31 mouse cellular contexts compared by ENCODE assay signal in the genomic region with DNA sequence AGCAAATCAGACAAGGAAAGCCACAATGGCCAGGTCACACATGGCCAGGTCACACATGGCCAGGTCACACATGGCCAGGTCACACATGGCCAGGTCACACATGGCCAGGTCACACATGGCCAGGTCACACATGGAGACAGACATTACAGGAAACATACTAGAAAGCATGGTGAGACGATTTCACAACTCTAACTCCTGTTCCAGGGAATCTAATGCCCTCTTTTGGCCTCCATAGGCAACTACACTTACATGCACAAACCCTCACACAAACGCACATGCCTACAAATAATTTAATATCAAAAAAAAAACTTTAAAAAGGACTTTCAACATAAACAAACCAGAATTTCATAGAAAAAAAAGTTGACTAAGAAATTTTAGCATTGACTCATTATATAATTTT. TPM values are rescaled to one million over a fixed set of nuclear protein-coding genes. Genes with fewer than 3 reads are reported as not detected.
DNase-seq lines count a peak whose midpoint lies in the region; ATAC-seq and TF ChIP-seq lines count a peak whose summit lies in the region.
"Had no signal": no experiment of that assay in that cellular context is flagged by ENCODE, and none has a peak within 500 bp of the region (broad histone marks: within the 10 kb centered on the region; RNA-seq: fewer than 3 reads in every experiment).

No protein-coding gene starts in this region.

- no peak overlapping the region for H3K9ac ChIP-seq in kidney, postnatal 0 days (ENCODE audit: low read depth, low read length)
- H3K9ac ChIP-seq: heart, embryonic 15.5 days; hindbrain, embryonic 13.5 days; kidney, embryonic 15.5 days; limb, embryonic 15.5 days; liver, embryonic 14.5 days; lung, embryonic 15.5 days; midbrain, embryonic 12.5 days; neural tube, embryonic 12.5 days had no signal

- H3K27ac ChIP-seq in kidney, postnatal 0 days: no peak overlapping the region
- H3K27ac ChIP-seq in kidney, adult 2 months (ENCODE audit: insufficient read depth, low read depth, low read length): no peak overlapping the region
- H3K27ac ChIP-seq: heart, embryonic 10.5 days; heart, embryonic 15.5 days; hindbrain, embryonic 13.5 days; kidney, embryonic 15.5 days; limb, embryonic 10.5 days; limb, embryonic 15.5 days; liver, embryonic 14.5 days; lung, embryonic 15.5 days; midbrain, embryonic 12.5 days; neural tube, embryonic 12.5 days had no signal

- no peaks in the 10 kb centered on the region for H3K4me1 ChIP-seq in kidney, postnatal 0 days (replicated peaks; ENCODE audit: insufficient read depth, low read length)
- H3K4me1 ChIP-seq in kidney, adult 2 months (ENCODE audit: control insufficient read depth, insufficient read depth, low read length): no peaks in the 10 kb centered on the region
- no peaks in the 10 kb centered on the region for H3K4me1 ChIP-seq in G1E (ENCODE audit: insufficient read depth, low read depth, low read length)
- H3K4me1 ChIP-seq: heart, embryonic 10.5 days; heart, embryonic 15.5 days; limb, embryonic 15.5 days; lung, embryonic 15.5 days had no signal

- no peaks in the 10 kb centered on the region for H3K9me3 ChIP-seq in kidney, postnatal 0 days (replicated peaks; ENCODE audit: low read length)
- H3K9me3 ChIP-seq in G1E (replicated peaks): no peaks in the 10 kb centered on the region
- H3K9me3 ChIP-seq: heart, embryonic 10.5 days; heart, embryonic 15.5 days; hindbrain, embryonic 13.5 days; kidney, embryonic 15.5 days; limb, embryonic 10.5 days; limb, embryonic 15.5 days; lung, embryonic 15.5 days; midbrain, embryonic 12.5 days; neural tube, embryonic 12.5 days had no signal

- H3K27me3 ChIP-seq in kidney, postnatal 0 days (ENCODE audit: insufficient read depth, low read length): no peaks in the 10 kb centered on the region
- H3K27me3 ChIP-seq in kidney, adult 2 months (replicated peaks; ENCODE audit: control insufficient read depth, insufficient read depth, low read length): no peaks in the 10 kb centered on the region
- H3K27me3 ChIP-seq in G1E (ENCODE audit: insufficient read depth, low read length): no peaks in the 10 kb centered on the region
- no peaks in the 10 kb centered on the region for H3K27me3 ChIP-seq in splenic B cell, adult 2 months (ENCODE audit: control insufficient read depth, insufficient read depth, low read length, poor library complexity, severe bottlenecking)
- H3K27me3 ChIP-seq: heart, embryonic 15.5 days; hindbrain, embryonic 13.5 days; kidney, embryonic 15.5 days; limb, embryonic 15.5 days; lung, embryonic 15.5 days; midbrain, embryonic 12.5 days; neural tube, embryonic 12.5 days had no signal

- TF ChIP-seq POLR2A in kidney, adult 2 months (IDR thresholded peaks at IDR 0.05; ENCODE audit: low read depth, low read length): no peak

- no peak for ATAC-seq in kidney, postnatal 0 days (replicated peaks; ENCODE audit: low FRiP score, low read depth)
- ATAC-seq in G1E (ENCODE audit: extremely low read depth, insufficient number of reproducible peaks, low FRiP score, poor library complexity, severe bottlenecking): 0 out of 2 replicates have a peak, but pooled peaks have one; percentile 22
- ATAC-seq: forebrain, embryonic 14.5 days; inflammation-experienced regulatory T-cells, adult 6 months had no signal

- H3K4me3 ChIP-seq in kidney, postnatal 0 days (replicated peaks; ENCODE audit: low read depth, low read length): no peak overlapping the region
- no peak overlapping the region for H3K4me3 ChIP-seq in kidney, adult 2 months (ENCODE audit: insufficient read depth, low read depth, low read length)
- no peak overlapping the region for H3K4me3 ChIP-seq in G1E (ENCODE audit: low read depth, low read length)
- H3K4me3 ChIP-seq: heart, embryonic 10.5 days; heart, embryonic 15.5 days; hindbrain, embryonic 13.5 days; kidney, embryonic 15.5 days; limb, embryonic 10.5 days; limb, embryonic 15.5 days; lung, embryonic 15.5 days; midbrain, embryonic 12.5 days; myocyte; neural tube, embryonic 12.5 days had no signal

- DNase-seq in kidney, postnatal 0 days (ENCODE audit: low spot score): no peak
- DNase-seq in kidney, adult 2 months: no peak
- peak; percentile 69 for DNase-seq in 416B (ENCODE audit: low read depth)
- no peak for DNase-seq in G1E (ENCODE audit: low spot score)
- DNase-seq in splenic B cell, adult 2 months (ENCODE audit: low read depth, low spot score): peak; percentile 23
- no peak for DNase-seq in thymus, postnatal 10 days (ENCODE audit: low spot score in 2 of 2)
- no peak for DNase-seq in adrenal gland, adult 2 months
- DNase-seq: adrenal gland, postnatal 10 days; cerebellum, adult 11 months; cerebellum, adult 9-10 months; cerebellum, postnatal 36 days; gastrocnemius, postnatal 14 days; heart, postnatal 36 days; kidney, adult 11 months; kidney, postnatal 36 days; layer of hippocampus, postnatal 36 days; lung, postnatal 36 days; right cerebral cortex, postnatal 4 days had no signal

- H3K36me3 ChIP-seq in kidney, postnatal 0 days (ENCODE audit: insufficient read depth, low read length): no peaks in the 10 kb centered on the region
- H3K36me3 ChIP-seq in kidney, adult 2 months (ENCODE audit: control insufficient read depth, insufficient read depth, low read length): no peaks in the 10 kb centered on the region
- H3K36me3 ChIP-seq in G1E (replicated peaks): no peaks in the 10 kb centered on the region
- no peaks in the 10 kb centered on the region for H3K36me3 ChIP-seq in splenic B cell, adult 2 months (ENCODE audit: control insufficient read depth, insufficient read depth, low read length, poor library complexity, severe bottlenecking)
- H3K36me3 ChIP-seq: heart, embryonic 10.5 days; heart, embryonic 15.5 days; hindbrain, embryonic 13.5 days; limb, embryonic 15.5 days; lung, embryonic 15.5 days; midbrain, embryonic 12.5 days; neural tube, embryonic 12.5 days had no signal

- H3K4me2 ChIP-seq in kidney, postnatal 0 days (ENCODE audit: low read length): no peak overlapping the region
- H3K4me2 ChIP-seq: heart, embryonic 15.5 days; hindbrain, embryonic 13.5 days; kidney, embryonic 15.5 days; limb, embryonic 15.5 days; lung, embryonic 15.5 days; midbrain, embryonic 12.5 days; neural tube, embryonic 12.5 days had no signal

- WGBS in kidney, postnatal 0 days: 94% methylated on average over 2 of the region's 2 CpGs
- 94% methylated on average over 2 of the region's 2 CpGs for WGBS in kidney, adult 2 months

- peak; percentile 12; the same call in 1 of the 2 replicates for TF ChIP-seq CTCF in kidney, postnatal 0 days (IDR thresholded peaks at IDR 0.05; ENCODE audit: low read depth)
- TF ChIP-seq CTCF in kidney, adult 2 months (conservative IDR thresholded peaks at IDR 0.05; ENCODE audit: insufficient read depth, insufficient read length, low read depth, low read length): no peak
- TF ChIP-seq CTCF in G1E (IDR thresholded peaks at IDR 0.05; ENCODE audit: low read depth, low read length): no peak

RNA-seq across cellular contexts. Expression of a gene that starts 34.2 kb away (rescaled TPM):
- 6.8 and 8.3 TPM in 2 replicates for polyA plus RNA-seq in kidney, postnatal 0 days (2015; fragmentation: Nextera tagmentation; extraction: Ambion mirVana)
- 0.24 and 0.25 TPM in 2 replicates for polyA plus RNA-seq in kidney, adult 2 months (2012; rRNA removed)
- 13.5 and 19.9 TPM in 2 replicates for total RNA-seq in G1E (2014; fragmentation: Nextera tagmentation)
- 7.4 and 8.0 TPM in 2 replicates for total RNA-seq in G1E (2017)
- polyA plus RNA-seq in G1E (2012): 3.8 and 5.8 TPM in 2 replicates
- 1 to 10 TPM in 1 of 2 experiments, under 1 TPM in 1; 0.86 to 1.3 TPM for total RNA-seq in adrenal gland, adult 2 months (2021)
- polyA plus RNA-seq in adrenal gland, adult 2 months (2012; rRNA removed): 0.06 and 0.17 TPM in 2 replicates
- total RNA-seq: heart, postnatal 36 days had no signal

RNA-seq across cellular contexts. Expression of a gene that starts 34.3 kb away (rescaled TPM):
- polyA plus RNA-seq in kidney, postnatal 0 days (2015; fragmentation: Nextera tagmentation; extraction: Ambion mirVana): 31.3 and 37.9 TPM in 2 replicates
- 11.2 and 11.7 TPM in 2 replicates for polyA plus RNA-seq in kidney, adult 2 months (2012; rRNA removed)
- total RNA-seq in G1E (2014; fragmentation: Nextera tagmentation): 119 and 130 TPM in 2 replicates
- 30.2 and 35.3 TPM in 2 replicates for total RNA-seq in G1E (2017)
- 21.0 and 32.1 TPM in 2 replicates for polyA plus RNA-seq in G1E (2012)
- total RNA-seq in adrenal gland, adult 2 months (2021): 10 to 100 TPM; 13.1 to 16.7 TPM
- 4.8 and 5.1 TPM in 2 replicates for polyA plus RNA-seq in adrenal gland, adult 2 months (2012; rRNA removed)

Comparison
In these comparisons a context has a peak if more than half of its experiments do, and no peak if none do; other contexts are left out.
1. DNase-seq: peak in 416B (single experiment) and splenic B cell, adult 2 months (single experiment); none in kidney, postnatal 0 days (single experiment), kidney, adult 2 months (single experiment), G1E (single experiment), thymus, postnatal 10 days (0 of 2) and adrenal gland, adult 2 months (single experiment).